Mouse (Mus musculus): ENCODE data around the gene Ccdc188. TPM values are rescaled to one million over a fixed set of nuclear protein-coding genes. Genes with fewer than 3 reads are reported as not detected.

The Ccdc188 gene
- total and polyA plus RNA-seq, 2 experiments, result not detected

DNA sequence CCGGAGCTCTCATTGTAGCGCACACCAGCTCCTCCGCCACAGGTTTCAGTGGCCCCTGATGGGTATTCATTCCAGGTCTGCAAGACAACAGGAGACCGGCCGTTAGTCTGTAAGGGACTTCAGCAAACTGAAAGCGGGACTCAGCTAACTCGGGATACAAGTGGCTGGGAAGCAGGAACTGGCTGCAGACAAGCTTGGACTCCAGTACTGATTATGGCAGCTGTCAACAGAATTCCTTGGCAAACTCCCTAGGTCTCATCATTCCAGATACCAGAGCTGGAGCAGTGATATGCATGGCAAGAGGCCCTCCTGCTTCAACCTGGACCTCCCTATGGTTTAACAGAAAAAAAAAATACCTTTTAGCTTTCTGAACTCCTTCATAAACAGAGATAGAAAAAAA lies 2.8 kb upstream of the Ccdc188 start:
- no peak for DNase-seq (ENCODE audit: extremely low read depth, low read depth, low spot score)
- Histone ChIP-seq H3K4me1 (ENCODE audit: control insufficient read depth, insufficient read depth, low read length) (no peaks in the 10 kb centered on the region), H3K27ac (replicated peaks; ENCODE audit: insufficient read depth, low read depth, low read length) (no peak overlapping the region), H3K4me3 (ENCODE audit: insufficient read depth, low read depth, low read length) (no peak overlapping the region), H3K79me2 (ENCODE audit: control insufficient read depth, insufficient read depth, low read length) (no peaks in the 10 kb centered on the region), H3K27me3 (ENCODE audit: control insufficient read depth, insufficient read depth, low read length) (no peaks in the 10 kb centered on the region), H3K36me3 (ENCODE audit: control insufficient read depth, insufficient read depth, low read length) (no peaks in the 10 kb centered on the region), H3K9ac (ENCODE audit: low read depth, low read length) (no peak overlapping the region)
- TF ChIP-seq CTCF (IDR thresholded peaks at IDR 0.05; ENCODE audit: low read depth, low read length), result no peak
- TF ChIP-seq POLR2A (IDR thresholded peaks at IDR 0.05; ENCODE audit: extremely low read depth, insufficient read depth, low read length), result no peak
- WGBS, result 87% methylated on average over 7 of the region's 7 CpGs

GRCm38 (mm10) chr16:18218580-18218996 lies 909 bp downstream of the Ccdc188 start:
- no peak for TF ChIP-seq POLR2A (IDR thresholded peaks at IDR 0.05; ENCODE audit: extremely low read depth, insufficient read depth, low read length)
- Histone ChIP-seq H3K27me3 (ENCODE audit: control insufficient read depth, insufficient read depth, low read length) (no peaks in the 10 kb centered on the region), H3K27ac (replicated peaks; ENCODE audit: insufficient read depth, low read depth, low read length) (no peak overlapping the region), H3K9ac (ENCODE audit: low read depth, low read length) (no peak overlapping the region), H3K79me2 (ENCODE audit: control insufficient read depth, insufficient read depth, low read length) (no peaks in the 10 kb centered on the region), H3K36me3 (ENCODE audit: control insufficient read depth, insufficient read depth, low read length) (no peaks in the 10 kb centered on the region), H3K4me1 (ENCODE audit: control insufficient read depth, insufficient read depth, low read length) (no peaks in the 10 kb centered on the region), H3K4me3 (ENCODE audit: insufficient read depth, low read depth, low read length) (no peak overlapping the region)
- WGBS, result 83% methylated on average over 9 of the region's 9 CpGs
- no peak for DNase-seq (ENCODE audit: extremely low read depth, low read depth, low spot score)

GRCm38 (mm10) chr16:18220001-18220400 lies 2.3 kb downstream of the Ccdc188 start:
- no peak for TF ChIP-seq CTCF (IDR thresholded peaks at IDR 0.05; ENCODE audit: low read depth, low read length)
- TF ChIP-seq POLR2A (IDR thresholded peaks at IDR 0.05; ENCODE audit: extremely low read depth, insufficient read depth, low read length), result no peak
- DNase-seq (ENCODE audit: extremely low read depth, low read depth, low spot score), result no peak
- Histone ChIP-seq H3K27ac (replicated peaks; ENCODE audit: insufficient read depth, low read depth, low read length) (no peak overlapping the region), H3K36me3 (ENCODE audit: control insufficient read depth, insufficient read depth, low read length) (no peaks in the 10 kb centered on the region), H3K9ac (ENCODE audit: low read depth, low read length) (no peak overlapping the region), H3K79me2 (ENCODE audit: control insufficient read depth, insufficient read depth, low read length) (no peaks in the 10 kb centered on the region), H3K4me3 (ENCODE audit: insufficient read depth, low read depth, low read length) (no peak overlapping the region), H3K27me3 (ENCODE audit: control insufficient read depth, insufficient read depth, low read length) (no peaks in the 10 kb centered on the region), H3K4me1 (ENCODE audit: control insufficient read depth, insufficient read depth, low read length) (no peaks in the 10 kb centered on the region)
- WGBS, result 63% methylated on average over 8 of the region's 8 CpGs

DNA sequence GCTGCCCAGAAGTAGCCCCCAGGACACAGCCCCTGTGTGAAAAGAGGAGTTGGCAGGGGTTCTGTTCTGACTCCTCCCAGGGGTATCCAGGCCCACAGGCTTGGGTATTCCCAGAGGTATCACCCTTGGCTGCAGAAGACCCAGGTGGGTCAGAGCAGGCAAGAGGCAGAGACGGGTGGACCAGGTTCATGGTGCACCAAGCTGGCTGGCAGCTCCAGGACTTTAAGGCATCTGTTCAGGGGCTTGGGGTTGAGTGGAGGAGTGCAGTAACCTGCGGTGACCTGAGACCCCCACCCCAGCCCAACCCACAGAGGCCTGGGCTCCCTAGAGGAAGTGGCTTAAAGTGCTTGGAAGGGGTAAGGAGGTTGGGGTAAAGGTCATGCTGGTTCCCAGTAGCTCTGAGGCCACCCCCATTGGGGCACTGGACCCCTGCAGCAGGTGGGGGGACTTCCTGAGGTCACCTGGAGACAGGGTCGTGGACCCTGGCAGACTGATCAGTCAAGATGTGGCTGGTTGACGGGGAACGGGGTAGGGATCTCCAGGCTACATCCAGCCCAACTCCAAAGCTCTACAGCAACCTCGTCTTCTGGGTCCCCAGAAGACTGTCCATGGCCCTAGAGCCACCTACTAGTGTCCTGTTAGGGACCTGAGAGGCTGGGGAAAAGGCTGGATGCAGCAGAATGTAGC lies 3.3 kb downstream of the Ccdc188 start:
- 90% methylated on average over 6 of the region's 6 CpGs for WGBS
- no peak overlapping the region for H3K27ac ChIP-seq (replicated peaks; ENCODE audit: insufficient read depth, low read depth, low read length)

DNA sequence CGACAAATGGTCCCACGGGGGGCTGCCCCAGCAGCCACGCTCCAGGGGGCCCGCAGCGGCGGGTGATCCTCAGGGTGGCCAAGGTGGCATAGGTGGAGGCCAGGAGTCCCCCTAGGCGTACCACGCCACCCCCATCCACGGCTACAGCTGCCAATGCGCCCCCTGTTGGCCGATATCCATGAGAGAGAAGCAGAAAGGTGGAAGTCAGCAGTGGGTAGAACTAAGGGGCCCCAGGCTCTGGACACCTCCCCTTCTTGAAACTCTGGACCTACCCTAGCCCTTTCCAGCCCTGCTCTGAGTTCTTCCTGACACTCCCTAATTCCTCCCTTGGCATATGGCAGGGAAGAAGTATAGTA lies 3.8 kb downstream of the Ccdc188 start:
- no peaks in the 10 kb centered on the region for H3K27me3 ChIP-seq (ENCODE audit: control insufficient read depth, insufficient read depth, low read length)
- WGBS, result 73% methylated on average over 11 of the region's 11 CpGs
- no peaks in the 10 kb centered on the region for H3K4me1 ChIP-seq (ENCODE audit: control insufficient read depth, insufficient read depth, low read length)
- no peak overlapping the region for H3K4me3 ChIP-seq (ENCODE audit: insufficient read depth, low read depth, low read length)
- H3K36me3 ChIP-seq (ENCODE audit: control insufficient read depth, insufficient read depth, low read length), result no peaks in the 10 kb centered on the region
- no peaks in the 10 kb centered on the region for H3K79me2 ChIP-seq (ENCODE audit: control insufficient read depth, insufficient read depth, low read length)
- no peak for DNase-seq (ENCODE audit: extremely low read depth, low read depth, low spot score)
- no peak overlapping the region for H3K27ac ChIP-seq (replicated peaks; ENCODE audit: insufficient read depth, low read depth, low read length)
- TF ChIP-seq POLR2A (IDR thresholded peaks at IDR 0.05; ENCODE audit: extremely low read depth, insufficient read depth, low read length) (no peak), CTCF (IDR thresholded peaks at IDR 0.05; ENCODE audit: low read depth, low read length) (0 out of 2 replicates have a peak, but pooled peaks have one; percentile 9)
- no peak overlapping the region for H3K9ac ChIP-seq (ENCODE audit: low read depth, low read length)

More for the DNA sequence above, 3.3 kb downstream of the Ccdc188 start:
- Histone ChIP-seq H3K79me2 (ENCODE audit: control insufficient read depth, insufficient read depth, low read length) (no peaks in the 10 kb centered on the region), H3K4me3 (ENCODE audit: insufficient read depth, low read depth, low read length) (no peak overlapping the region), H3K4me1 (ENCODE audit: control insufficient read depth, insufficient read depth, low read length) (no peaks in the 10 kb centered on the region), H3K27me3 (ENCODE audit: control insufficient read depth, insufficient read depth, low read length) (no peaks in the 10 kb centered on the region), H3K36me3 (ENCODE audit: control insufficient read depth, insufficient read depth, low read length) (no peaks in the 10 kb centered on the region), H3K9ac (ENCODE audit: low read depth, low read length) (no peak overlapping the region)
- DNase-seq (ENCODE audit: extremely low read depth, low read depth, low spot score), result no peak
- TF ChIP-seq CTCF (IDR thresholded peaks at IDR 0.05; ENCODE audit: low read depth, low read length), result no peak
- TF ChIP-seq POLR2A (IDR thresholded peaks at IDR 0.05; ENCODE audit: extremely low read depth, insufficient read depth, low read length), result no peak

- Histone ChIP-seq H3K4me1 (ENCODE audit: control insufficient read depth, insufficient read depth, low read length) (no peaks in the 10 kb centered on the region), H3K27ac (replicated peaks; ENCODE audit: insufficient read depth, low read depth, low read length) (no peak overlapping the region), H3K79me2 (ENCODE audit: control insufficient read depth, insufficient read depth, low read length) (no peaks in the 10 kb centered on the region), H3K9ac (ENCODE audit: low read depth, low read length) (no peak overlapping the region), H3K4me3 (ENCODE audit: insufficient read depth, low read depth, low read length) (no peak overlapping the region), H3K27me3 (ENCODE audit: control insufficient read depth, insufficient read depth, low read length) (no peaks in the 10 kb centered on the region), H3K36me3 (ENCODE audit: control insufficient read depth, insufficient read depth, low read length) (no peaks in the 10 kb centered on the region)
- 89% methylated on average over 11 of the region's 11 CpGs for WGBS
- no peak for DNase-seq (ENCODE audit: extremely low read depth, low read depth, low spot score)
- TF ChIP-seq CTCF (IDR thresholded peaks at IDR 0.05; ENCODE audit: low read depth, low read length), result no peak
- no peak for TF ChIP-seq POLR2A (IDR thresholded peaks at IDR 0.05; ENCODE audit: extremely low read depth, insufficient read depth, low read length)
Observed at GRCm38 (mm10) chr16:18222188-18222587, 4.5 kb downstream of the Ccdc188 start.
